Mouse (Mus musculus) intestine, embryonic 15.5 days (tissue): ENCODE measurements around the gene Gpnmb. TPM values are rescaled to one million over a fixed set of nuclear protein-coding genes. Genes with fewer than 3 reads are reported as not detected.

Experiments used
- ATAC-seq: fragments of 200-750 bp; cut with Nextera tagmentation; 2 replicates; pipeline ENCODE4 v1.8.0; 2017; ENCODE audit warnings: moderate TSS enrichment, moderate library complexity
- H3K27ac ChIP-seq: fragments of 300-500 bp; sonication (generic); 2 replicates; pipeline ENCODE4 v1.5.1; 2015; ENCODE audit warnings: mild to moderate bottlenecking, inconsistent platforms
- H3K27me3 ChIP-seq: fragments of 300-500 bp; sonication (generic); replicated peaks from 2 replicates; pipeline ENCODE4 v1.6.1; 2015; ENCODE audit warnings: inconsistent platforms
- H3K36me3 ChIP-seq: fragments of 300-500 bp; sonication (generic); 2 replicates; pipeline ENCODE4 v1.6.1; 2015; ENCODE audit warnings: inconsistent platforms
- H3K4me1 ChIP-seq: fragments of 300-500 bp; sonication (generic); replicated peaks from 2 replicates; pipeline ENCODE4 v1.6.1; 2015; ENCODE audit warnings: inconsistent platforms
- H3K4me2 ChIP-seq: fragments of 300-500 bp; sonication (generic); replicated peaks from 2 replicates; pipeline ENCODE4 v1.6.1; 2015; ENCODE audit warnings: mild to moderate bottlenecking, inconsistent platforms
- H3K4me3 ChIP-seq: fragments of 300-500 bp; sonication (generic); replicated peaks from 2 replicates; pipeline ENCODE4 v1.5.1; 2015; ENCODE audit warnings: inconsistent platforms
- H3K9ac ChIP-seq: fragments of 300-500 bp; sonication (generic); 2 replicates; pipeline ENCODE4 v1.6.1; 2015; ENCODE audit warnings: inconsistent platforms
- H3K9me3 ChIP-seq: fragments of 300-500 bp; sonication (generic); 2 replicates; pipeline ENCODE4 v1.6.1; 2016; ENCODE audit warnings: inconsistent platforms
- WGBS: fragments of 180-500 bp; shearing (Covaris S2); methylation state at CpG from one replicate; pipeline ENCODE4 v1.1.7; 2015; 5-methylcytosine and 5-hydroxymethylcytosine counted together
- polyA plus RNA-seq: library from polyadenylated mRNA; unstranded; fragments of >200 nt; fragmentation: Nextera tagmentation; extraction: Ambion mirVana; gene quantifications from 2 replicates; pipeline ENCODE4 v1.2.1, GENCODE M21; 2015

Gene Gpnmb
- polyA plus RNA-seq, 1 experiment from 2014 or later: 0.13 TPM

GRCm38 (mm10) chr6:49013458-49013857 lies 22.9 kb upstream of the Gpnmb start:
- H3K27me3 ChIP-seq: no peaks in the 10 kb centered on the region
- no peaks in the 10 kb centered on the region for H3K9me3 ChIP-seq
- H3K27ac ChIP-seq: no peak overlapping the region
- H3K4me2 ChIP-seq: no peak overlapping the region
- H3K36me3 ChIP-seq: no peaks in the 10 kb centered on the region
- WGBS: 69% methylated on average over 3 of the region's 3 CpGs
- ATAC-seq: no peak
- H3K4me1 ChIP-seq: 0 out of 2 replicates have a peak, but pooled peaks cover 3% of the 10 kb centered on the region
- H3K4me3 ChIP-seq: no peak overlapping the region
- no peak overlapping the region for H3K9ac ChIP-seq

GRCm38 (mm10) chr6:49017150-49017549 lies 19.2 kb upstream of the Gpnmb start:
- Histone ChIP-seq H3K9me3 (no peaks in the 10 kb centered on the region), H3K4me1 (no peaks in the 10 kb centered on the region), H3K27ac (no peak overlapping the region), H3K9ac (no peak overlapping the region), H3K4me3 (no peak overlapping the region), H3K36me3 (no peaks in the 10 kb centered on the region), H3K27me3 (no peaks in the 10 kb centered on the region), H3K4me2 (no peak overlapping the region)
- no peak for ATAC-seq
- 62% methylated on average over 12 of the region's 12 CpGs for WGBS

GRCm38 (mm10) chr6:49019341-49019740 lies 17.0 kb upstream of the Gpnmb start:
- Histone ChIP-seq H3K36me3 (no peaks in the 10 kb centered on the region), H3K9me3 (no peaks in the 10 kb centered on the region), H3K4me2 (no peak overlapping the region), H3K4me1 (no peaks in the 10 kb centered on the region), H3K27ac (no peak overlapping the region), H3K4me3 (no peak overlapping the region), H3K9ac (no peak overlapping the region; the same call in 1 of the 2 replicates), H3K27me3 (no peaks in the 10 kb centered on the region)
- no peak for ATAC-seq
- WGBS: 100% methylated on average over 1 of the region's 1 CpGs

- peak; percentile 58; the same call in 1 of the 2 replicates for ATAC-seq
- no peaks in the 10 kb centered on the region for H3K4me1 ChIP-seq
- H3K4me3 ChIP-seq: no peak overlapping the region
- WGBS: 72% methylated on average over 14 of the region's 14 CpGs
- no peaks in the 10 kb centered on the region for H3K36me3 ChIP-seq
- H3K27ac ChIP-seq: no peak overlapping the region
- H3K27me3 ChIP-seq: no peaks in the 10 kb centered on the region
- H3K9ac ChIP-seq: no peak overlapping the region
- H3K4me2 ChIP-seq: no peak overlapping the region
- no peaks in the 10 kb centered on the region for H3K9me3 ChIP-seq
Measured at GRCm38 (mm10) chr6:49021141-49022012, 15.0 kb upstream of the Gpnmb start.

DNA sequence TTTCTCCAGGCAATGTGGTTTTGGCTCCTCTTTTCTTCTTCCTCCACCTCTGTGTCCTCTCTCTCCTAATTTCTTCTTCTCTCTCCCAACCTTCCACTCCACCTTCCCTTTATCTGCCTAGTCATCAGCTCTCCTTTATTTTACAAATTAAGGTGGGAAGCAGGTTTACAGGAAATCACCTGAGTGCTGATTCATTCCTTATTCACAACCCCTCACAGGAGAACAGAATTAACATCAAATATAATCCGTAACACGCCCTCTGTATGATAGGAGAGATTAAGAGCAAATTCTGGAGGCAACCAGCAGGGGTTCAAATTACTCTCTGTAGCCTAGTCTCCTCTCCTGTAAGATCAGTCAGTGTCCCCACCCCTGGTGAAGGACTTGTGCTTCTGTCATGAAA lies 14.0 kb upstream of the Gpnmb start:
- Histone ChIP-seq H3K27ac (no peak overlapping the region), H3K9ac (no peak overlapping the region), H3K36me3 (no peaks in the 10 kb centered on the region), H3K27me3 (no peaks in the 10 kb centered on the region), H3K9me3 (no peaks in the 10 kb centered on the region), H3K4me2 (no peak overlapping the region), H3K4me3 (no peak overlapping the region), H3K4me1 (no peaks in the 10 kb centered on the region)
- WGBS: 83% methylated on average over 2 of the region's 2 CpGs
- ATAC-seq: no peak

DNA sequence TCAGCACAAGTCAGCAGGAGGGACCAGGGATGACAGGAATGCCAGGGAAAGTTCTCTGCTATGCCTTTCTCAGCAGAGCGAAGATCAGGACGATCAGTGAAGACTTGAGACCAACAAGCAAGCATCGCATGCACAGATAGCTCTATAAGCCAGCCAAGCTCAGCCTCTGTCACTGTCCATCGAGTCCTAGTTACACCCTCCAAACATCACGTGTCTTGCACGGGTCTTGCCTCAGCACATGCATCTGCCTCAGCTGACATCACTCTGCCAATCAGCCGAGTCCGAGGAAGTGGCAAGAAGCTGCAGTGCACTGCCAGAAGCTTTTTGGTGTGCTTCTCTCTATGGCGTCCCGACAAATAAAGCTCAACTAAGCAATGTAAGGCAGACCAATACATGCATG lies 13.0 kb upstream of the Gpnmb start:
- Histone ChIP-seq H3K36me3 (no peaks in the 10 kb centered on the region), H3K27ac (no peak overlapping the region), H3K4me1 (no peaks in the 10 kb centered on the region), H3K9ac (no peak overlapping the region), H3K9me3 (no peaks in the 10 kb centered on the region), H3K4me2 (no peak overlapping the region), H3K4me3 (no peak overlapping the region), H3K27me3 (no peaks in the 10 kb centered on the region)
- no peak for ATAC-seq
- 84% methylated on average over 10 of the region's 10 CpGs for WGBS

DNA sequence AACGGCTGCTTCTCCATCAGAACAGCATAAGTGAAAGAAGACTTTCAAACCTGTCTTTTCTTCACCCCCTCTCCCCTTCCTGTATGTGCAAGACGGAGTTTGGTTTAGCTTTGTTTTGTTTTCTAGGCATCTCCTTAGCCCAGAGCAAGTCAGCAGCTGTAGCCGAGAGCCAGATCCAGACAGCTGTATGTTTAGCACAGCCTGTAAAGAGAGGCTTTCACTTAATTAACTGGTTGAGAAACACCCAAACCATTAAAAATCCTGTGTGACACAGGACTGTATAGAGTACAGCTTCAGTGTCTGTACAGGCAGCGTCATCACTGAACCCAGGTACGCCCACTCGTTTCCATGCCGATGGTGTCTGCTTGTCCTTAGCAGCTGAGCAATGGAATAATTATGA lies 11.1 kb upstream of the Gpnmb start:
- 81% methylated on average over 7 of the region's 7 CpGs for WGBS

GRCm38 (mm10) chr6:49026496-49026895 lies 9.8 kb upstream of the Gpnmb start:
- no peak overlapping the region for H3K4me2 ChIP-seq
- ATAC-seq: no peak
- H3K36me3 ChIP-seq: no peaks in the 10 kb centered on the region
- H3K27ac ChIP-seq: no peak overlapping the region
- H3K27me3 ChIP-seq: no peaks in the 10 kb centered on the region
- no peak overlapping the region for H3K4me3 ChIP-seq
- WGBS: 80% methylated on average over 5 of the region's 5 CpGs
- H3K4me1 ChIP-seq: no peaks in the 10 kb centered on the region
- H3K9ac ChIP-seq: no peak overlapping the region
- no peaks in the 10 kb centered on the region for H3K9me3 ChIP-seq

More for the DNA sequence above, 11.1 kb upstream of the Gpnmb start:
- Histone ChIP-seq H3K4me1 (no peaks in the 10 kb centered on the region), H3K27ac (no peak overlapping the region), H3K9me3 (no peaks in the 10 kb centered on the region), H3K27me3 (no peaks in the 10 kb centered on the region), H3K36me3 (no peaks in the 10 kb centered on the region), H3K4me3 (no peak overlapping the region), H3K4me2 (no peak overlapping the region), H3K9ac (no peak overlapping the region)
- no peak for ATAC-seq

DNA sequence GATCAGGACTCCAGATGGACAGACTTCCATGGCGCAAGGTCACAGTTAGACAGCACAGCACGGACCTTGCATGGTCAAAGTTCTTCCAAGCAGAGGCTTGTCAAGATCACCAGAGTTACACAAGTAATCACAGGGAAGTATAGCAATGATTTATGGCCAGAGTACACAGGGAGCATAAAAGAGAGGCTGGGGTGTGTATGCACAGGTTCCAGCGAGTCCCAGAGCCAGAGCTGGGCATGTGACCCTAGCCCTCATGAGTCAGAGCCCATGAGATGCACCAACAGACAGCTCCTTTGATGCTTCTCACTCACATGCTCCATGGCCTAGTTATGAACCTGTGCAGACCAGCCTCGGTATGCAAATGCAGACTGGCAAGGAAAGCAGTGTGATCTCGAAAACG lies 8.3 kb upstream of the Gpnmb start:
- Histone ChIP-seq H3K9me3 (no peaks in the 10 kb centered on the region), H3K4me3 (no peak overlapping the region), H3K4me2 (no peak overlapping the region), H3K27ac (peak overlapping the region; percentile 71), H3K9ac (no peak overlapping the region), H3K4me1 (no peaks in the 10 kb centered on the region), H3K36me3 (no peaks in the 10 kb centered on the region), H3K27me3 (no peaks in the 10 kb centered on the region)
- 54% methylated on average over 6 of the region's 6 CpGs for WGBS
- ATAC-seq: peak; percentile 97

DNA sequence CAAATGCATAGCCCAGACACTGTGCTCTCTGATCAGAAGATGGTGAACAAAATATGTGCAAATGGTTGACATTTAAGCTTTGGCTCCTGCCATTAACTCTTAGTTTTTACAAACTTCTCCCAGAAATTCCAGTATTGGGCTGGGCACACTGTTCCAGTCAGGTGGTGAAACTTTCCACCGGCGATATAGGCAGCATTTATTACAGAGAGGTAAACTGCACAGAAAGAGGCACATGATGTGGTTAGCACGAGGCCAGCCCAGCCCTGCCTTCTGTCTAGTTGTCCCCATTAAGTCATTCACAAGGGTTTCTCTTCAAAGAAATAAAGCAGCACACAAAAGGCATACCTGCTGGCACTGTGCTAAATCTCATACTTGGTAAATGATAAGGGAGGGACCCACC lies 7.6 kb upstream of the Gpnmb start:
- Histone ChIP-seq H3K4me3 (no peak overlapping the region), H3K4me1 (no peaks in the 10 kb centered on the region), H3K9ac (no peak overlapping the region), H3K9me3 (no peaks in the 10 kb centered on the region), H3K4me2 (no peak overlapping the region), H3K27ac (peak overlapping the region; percentile 71), H3K36me3 (no peaks in the 10 kb centered on the region), H3K27me3 (no peaks in the 10 kb centered on the region)
- 69% methylated on average over 3 of the region's 3 CpGs for WGBS
- peak; percentile 54 for ATAC-seq

GRCm38 (mm10) chr6:49031230-49031629 lies 5.1 kb upstream of the Gpnmb start:
- H3K9me3 ChIP-seq: no peaks in the 10 kb centered on the region
- 66% methylated on average over 4 of the region's 4 CpGs for WGBS
- H3K4me3 ChIP-seq: no peak overlapping the region
- H3K27ac ChIP-seq: no peak overlapping the region
- H3K36me3 ChIP-seq: no peaks in the 10 kb centered on the region
- no peak overlapping the region for H3K9ac ChIP-seq
- H3K4me1 ChIP-seq: no peaks in the 10 kb centered on the region
- H3K4me2 ChIP-seq: no peak overlapping the region
- 0 out of 2 replicates have a peak, but pooled peaks have one; percentile 5 for ATAC-seq
- no peaks in the 10 kb centered on the region for H3K27me3 ChIP-seq

- no peak overlapping the region for H3K9ac ChIP-seq
- ATAC-seq: no peak
- 81% methylated on average over 4 of the region's 4 CpGs for WGBS
Measured at GRCm38 (mm10) chr6:49032783-49033182, 3.6 kb upstream of the Gpnmb start.

GRCm38 (mm10) chr6:49037268-49037662 lies 919 bp downstream of the Gpnmb start:
- no peaks in the 10 kb centered on the region for H3K27me3 ChIP-seq
- no peak overlapping the region for H3K27ac ChIP-seq
- no peak overlapping the region for H3K4me2 ChIP-seq
- peak; percentile 46; the same call in 1 of the 2 replicates for ATAC-seq
- no peaks in the 10 kb centered on the region for H3K36me3 ChIP-seq
- 64% methylated on average over 12 of the region's 12 CpGs for WGBS
- peaks cover 5% of the 10 kb centered on the region; the same call in 1 of the 2 replicates for H3K4me1 ChIP-seq
- no peak overlapping the region for H3K4me3 ChIP-seq
- H3K9ac ChIP-seq: no peak overlapping the region
- H3K9me3 ChIP-seq: no peaks in the 10 kb centered on the region

More at GRCm38 (mm10) chr6:49032783-49033182, 3.6 kb upstream of the Gpnmb start:
- H3K27me3 ChIP-seq: no peaks in the 10 kb centered on the region
- no peak overlapping the region for H3K4me2 ChIP-seq
- H3K27ac ChIP-seq: no peak overlapping the region
- no peak overlapping the region for H3K4me3 ChIP-seq
- no peaks in the 10 kb centered on the region for H3K36me3 ChIP-seq
- peaks cover 5% of the 10 kb centered on the region; the same call in 1 of the 2 replicates for H3K4me1 ChIP-seq
- no peaks in the 10 kb centered on the region for H3K9me3 ChIP-seq
